Mouse (Mus musculus) liver, embryonic 14.5 days (tissue): Measurements from ENCODE around the gene Col2a1. TPM values are rescaled to one million over a fixed set of nuclear protein-coding genes. Genes with fewer than 3 reads are reported as not detected.

Experiments used
- ATAC-seq: fragments of 200-750 bp; cut with Nextera tagmentation; 2 replicates; pipeline ENCODE4 v1.8.0; 2017; ENCODE audit warnings: moderate number of reproducible peaks, mild to moderate bottlenecking, moderate library complexity; ENCODE audit not compliant: insufficient read depth
- DNase-seq, 3 experiments: peaks; one replicate each; pipeline ENCODE4 v3.0.0-alpha.2; 2012 to 2013; ENCODE audit warnings: low read depth in 3 of 3, low spot score in 3 of 3
- H3K27ac ChIP-seq: fragments of 300-500 bp; sonication (generic); 2 replicates; pipeline ENCODE4 v1.5.1; 2014; ENCODE audit warnings: moderate library complexity, mild to moderate bottlenecking, control low read depth, inconsistent platforms
- H3K27me3 ChIP-seq: fragments of 300-500 bp; sonication (generic); 2 replicates; pipeline ENCODE4 v1.6.1; 2014; ENCODE audit warnings: mild to moderate bottlenecking, low read length, moderate library complexity; ENCODE audit not compliant: control insufficient read depth, insufficient read depth
- H3K36me3 ChIP-seq: fragments of 300-500 bp; sonication (generic); replicated peaks from 2 replicates; pipeline ENCODE4 v1.6.1; 2014; ENCODE audit warnings: low read depth; ENCODE audit not compliant: control insufficient read depth, insufficient read depth
- H3K4me1 ChIP-seq, 2 experiments: fragments of 200-500 bp in 1 of 2; fragments of 300-500 bp in 1 of 2; sonication (generic) in 1 of 2; replicated peaks; 2 replicates each; pipeline ENCODE4 v1.6.1; 2012 to 2014; ENCODE audit warnings: antibody characterized with exemption in 1 of 2, inconsistent platforms in 1 of 2, low read length in 1 of 2; ENCODE audit not compliant: control insufficient read depth in 2 of 2, insufficient read depth in 2 of 2
- H3K4me2 ChIP-seq: fragments of 300-500 bp; sonication (generic); 2 replicates; pipeline ENCODE4 v1.6.1; 2014; ENCODE audit warnings: low read depth, mild to moderate bottlenecking, control low read depth, moderate library complexity
- H3K4me3 ChIP-seq, 2 experiments: fragments of 200-500 bp in 1 of 2; fragments of 300-500 bp in 1 of 2; sonication (generic) in 1 of 2; 2 replicates each; pipeline ENCODE4 v1.5.1; 2012 to 2014; ENCODE audit warnings: low read depth in 2 of 2, low read length in 2 of 2, mild to moderate bottlenecking in 2 of 2, control low read depth in 1 of 2, inconsistent platforms in 1 of 2, moderate library complexity in 1 of 2; ENCODE audit not compliant: insufficient read depth in 1 of 2
- H3K9ac ChIP-seq: fragments of 300-500 bp; sonication (generic); replicated peaks from 2 replicates; pipeline ENCODE4 v1.6.1; 2014; ENCODE audit warnings: mild to moderate bottlenecking, control low read depth, moderate library complexity
- H3K9me3 ChIP-seq: fragments of 300-500 bp; sonication (generic); 2 replicates; pipeline ENCODE4 v1.6.1; 2016; ENCODE audit warnings: low read length, mixed read lengths; ENCODE audit not compliant: control insufficient read depth
- CTCF ChIP-seq: IDR thresholded peaks from 2 replicates; pipeline ENCODE4 v1.5.1; 2016; ENCODE audit warnings: antibody characterized with exemption, low read depth, control low read depth
- EP300 ChIP-seq: IDR thresholded peaks from 2 replicates; pipeline ENCODE4 v1.6.1; 2016; ENCODE audit warnings: antibody characterized with exemption, low read depth
- whole genome bisulfite sequencing: fragments of 180-500 bp; shearing (Covaris S2); extraction: QIAGEN DNeasy Blood & Tissue Kit; methylation state at CpG from one replicate; pipeline ENCODE4 v1.1.7; 2014; ENCODE audit not compliant: insufficient replicate concordance; 5-methylcytosine and 5-hydroxymethylcytosine counted together
- polyA plus RNA-seq, 2 experiments: library from polyadenylated mRNA; depleted of rRNA in 1 of 2; stranded (reverse) in 1 of 2; unstranded in 1 of 2; fragments of >200 nt; fragmentation: Nextera tagmentation in 1 of 2; extraction: Ambion mirVana in 1 of 2; gene quantifications; 2 replicates each; pipeline versions ENCODE4 v1.2.1 to v1.2.3; 2012 to 2014

The Col2a1 gene
- polyA plus RNA-seq (2012; rRNA removed) (0.23 and 0.56 TPM in 2 replicates), polyA plus RNA-seq (2014; fragmentation: Nextera tagmentation; extraction: Ambion mirVana) (0.04 and 0.13 TPM in 2 replicates)

DNA sequence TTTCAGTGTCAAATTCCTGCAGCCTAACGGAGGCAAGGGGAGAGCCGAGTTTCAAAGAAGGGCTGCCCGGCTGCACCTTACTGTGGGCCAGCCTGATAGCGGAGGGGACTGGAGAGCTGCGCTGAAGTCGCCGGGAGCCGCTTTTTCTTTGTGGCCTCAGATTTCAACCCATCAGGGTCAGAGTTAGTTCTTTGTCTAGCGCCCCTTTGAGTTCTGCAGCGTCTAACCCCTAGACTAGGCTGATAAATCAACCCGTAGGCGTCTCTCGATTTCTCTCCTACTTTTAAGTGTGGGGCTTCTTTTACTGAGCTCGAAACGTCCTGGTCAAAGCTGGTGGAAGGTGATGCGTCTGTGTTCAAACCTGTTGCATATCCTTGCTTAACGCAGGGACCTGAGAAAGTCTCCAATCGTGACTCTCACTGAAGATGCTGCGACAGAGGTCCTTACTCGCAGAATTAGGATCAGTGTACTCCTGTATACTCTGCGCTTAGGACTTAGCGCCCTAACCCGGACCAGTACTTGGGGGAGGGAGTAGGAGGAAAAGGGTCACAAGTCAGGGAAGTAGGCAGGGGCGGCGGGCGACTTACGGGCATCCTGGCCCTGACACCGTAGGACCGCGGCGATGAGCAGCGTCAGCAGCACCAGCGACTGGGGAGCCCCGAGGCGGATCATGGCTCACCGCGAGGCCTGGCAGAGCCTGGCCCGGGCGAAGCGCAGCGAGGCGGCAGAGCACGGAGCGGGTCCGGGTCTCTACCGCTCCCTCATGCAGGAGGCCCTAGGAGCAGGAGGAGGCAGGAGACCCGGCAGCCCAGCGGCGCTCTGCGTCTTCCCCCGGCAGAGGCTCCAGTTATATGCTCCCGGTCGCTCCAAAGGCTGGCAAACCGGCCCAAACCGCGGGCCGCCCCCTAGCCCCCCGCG, at the start of gene Col2a1:
TSS of gene Col2a1 (minus strand) at position 874 of the 918 bp plus-strand sequence.
- DNase-seq (no peak), ATAC-seq (no peak)
- Histone ChIP-seq H3K9ac (no peak within 1 kb of the TSS), H3K4me2 (no peak within 1 kb of the TSS), H3K9me3 (no peaks in the 10 kb centered on the region), H3K27me3 (peaks cover 80% of the 10 kb centered on the region), H3K27ac (no peak within 1 kb of the TSS), H3K36me3 (no peaks in the 10 kb centered on the region), H3K4me3 (no peak within 1 kb of the TSS), H3K4me1 (no peaks in the 10 kb centered on the region)
- TF ChIP-seq EP300 = no peak
- TF ChIP-seq CTCF = no peak
- WGBS = 2% methylated on average over 58 of the region's 59 CpGs

DNA sequence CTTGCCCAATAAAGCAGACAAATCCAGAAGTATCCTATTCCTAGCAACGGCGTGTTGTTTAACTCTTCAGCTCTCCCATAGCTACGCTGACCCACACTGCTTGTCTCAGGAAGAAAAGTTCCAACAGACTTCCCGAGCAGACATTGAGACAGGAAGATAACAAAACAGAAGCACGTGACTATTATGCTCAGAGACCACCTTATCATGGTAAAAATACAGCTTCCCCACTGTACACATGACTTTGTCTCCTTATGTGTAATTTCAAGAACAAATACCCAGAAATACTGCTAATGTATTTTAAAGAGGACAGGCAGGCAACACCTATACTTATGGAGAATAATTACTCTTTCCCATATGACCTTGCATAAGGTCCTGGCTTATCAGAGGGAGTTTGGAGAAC, 47.2 kb upstream of the Col2a1 start:
- H3K4me2 ChIP-seq = no peak overlapping the region
- no peak overlapping the region for H3K4me3 ChIP-seq
- no peaks in the 10 kb centered on the region for H3K9me3 ChIP-seq
- DNase-seq = no peak
- no peak for TF ChIP-seq EP300
- TF ChIP-seq CTCF = no peak
- H3K36me3 ChIP-seq = peaks cover 43% of the 10 kb centered on the region
- ATAC-seq = no peak
- H3K9ac ChIP-seq = no peak overlapping the region
- H3K27ac ChIP-seq = no peak overlapping the region
- H3K4me1 ChIP-seq = no peaks in the 10 kb centered on the region
- no peaks in the 10 kb centered on the region for H3K27me3 ChIP-seq
- WGBS = 66% methylated on average over 5 of the region's 5 CpGs

DNA sequence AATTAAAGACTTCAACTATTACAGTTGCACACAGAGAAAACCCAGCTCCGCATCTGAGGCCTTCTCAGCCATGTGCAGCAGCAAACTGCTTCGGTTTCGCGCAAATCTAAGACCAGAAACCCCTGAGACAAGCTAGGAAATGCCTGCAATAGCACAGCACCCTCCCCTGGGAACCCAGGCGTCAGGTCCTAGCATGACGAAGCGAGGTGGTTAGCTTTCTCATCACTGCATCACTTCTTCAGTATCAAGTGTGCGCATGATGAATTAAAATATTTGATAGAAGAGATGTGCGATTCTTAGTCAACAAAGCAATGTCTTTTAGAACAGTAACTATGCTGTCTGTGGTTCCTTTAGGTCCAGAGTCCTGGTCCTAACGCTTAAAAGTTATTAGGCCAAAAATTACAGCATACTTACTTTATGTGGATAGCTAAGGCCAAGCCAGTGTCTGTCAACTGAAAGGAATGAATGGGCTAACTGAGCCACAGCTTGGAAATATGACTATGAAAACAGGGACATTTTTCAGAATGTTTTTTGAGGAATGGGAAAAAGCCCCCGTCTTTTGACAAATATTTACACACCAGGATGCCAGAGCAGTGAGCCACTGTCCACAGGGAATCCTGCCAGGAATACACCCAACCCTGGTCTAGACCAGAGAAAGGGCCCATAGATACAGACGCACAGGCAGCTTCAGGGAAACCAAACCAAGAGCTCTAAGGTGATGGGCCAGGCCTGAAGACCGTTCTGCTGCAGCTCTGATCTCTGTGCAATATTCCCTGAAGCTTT, 44.6 kb upstream of the Col2a1 start:
- peaks cover 56% of the 10 kb centered on the region for H3K36me3 ChIP-seq
- no peak overlapping the region for H3K4me3 ChIP-seq
- H3K4me1 ChIP-seq = no peaks in the 10 kb centered on the region
- 81% methylated on average over 13 of the region's 13 CpGs for WGBS
- H3K9me3 ChIP-seq = no peaks in the 10 kb centered on the region
- no peak overlapping the region for H3K9ac ChIP-seq
- DNase-seq (no peak), ATAC-seq (no peak)
- H3K27me3 ChIP-seq = no peaks in the 10 kb centered on the region
- no peak overlapping the region for H3K27ac ChIP-seq
- H3K4me2 ChIP-seq = no peak overlapping the region
- TF ChIP-seq EP300 (no peak), CTCF (no peak)

DNA sequence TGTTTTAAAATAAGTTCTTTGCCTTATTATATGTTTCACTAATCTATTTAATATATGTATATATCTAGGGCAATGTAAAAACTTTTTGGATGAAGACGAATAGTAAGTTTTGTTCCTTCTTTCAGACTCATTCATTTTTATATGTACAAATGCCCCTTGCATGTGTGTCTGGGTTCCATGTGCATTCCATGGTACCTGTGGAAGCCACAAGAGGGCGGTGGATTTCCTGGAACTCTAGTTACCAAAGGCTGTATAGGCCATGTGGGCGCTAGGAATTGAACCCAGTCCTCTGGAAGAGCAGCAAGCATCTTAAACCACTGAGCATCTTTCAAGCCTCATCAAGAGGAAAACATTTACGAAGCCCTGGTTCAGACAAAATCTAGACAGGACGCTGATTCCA, 39.9 kb upstream of the Col2a1 start:
- H3K4me1 ChIP-seq = no peaks in the 10 kb centered on the region
- DNase-seq = no peak
- no peak overlapping the region for H3K9ac ChIP-seq
- no peak overlapping the region for H3K4me2 ChIP-seq
- no peak for TF ChIP-seq EP300
- 0 out of 2 replicates have a peak, but pooled peaks have one; percentile 8 for TF ChIP-seq CTCF
- H3K4me3 ChIP-seq = no peak overlapping the region
- no peak for ATAC-seq
- peaks cover 86% of the 10 kb centered on the region for H3K36me3 ChIP-seq
- H3K9me3 ChIP-seq = no peaks in the 10 kb centered on the region
- no peak overlapping the region for H3K27ac ChIP-seq
- 77% methylated on average over 5 of the region's 5 CpGs for WGBS
- H3K27me3 ChIP-seq = no peaks in the 10 kb centered on the region

DNA sequence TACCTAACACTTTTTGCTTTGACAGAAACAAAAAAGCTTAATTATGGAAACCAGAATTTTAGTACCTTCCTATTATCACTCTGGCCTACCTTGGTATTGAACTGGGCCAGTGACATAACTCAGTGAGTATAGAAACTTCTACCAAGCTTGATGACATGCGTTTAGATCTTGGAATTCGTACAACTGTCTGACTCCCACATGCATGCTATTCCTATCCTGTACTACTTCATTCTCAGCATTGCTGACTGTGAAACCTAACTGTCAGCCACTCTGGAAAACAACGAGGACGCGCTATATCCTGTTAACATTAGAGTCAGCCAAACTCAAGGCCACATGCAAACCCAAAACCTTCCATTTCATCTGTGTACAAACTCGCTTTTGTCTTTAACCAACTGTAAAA, 39.5 kb upstream of the Col2a1 start:
- 82% methylated on average over 6 of the region's 6 CpGs for WGBS
- H3K4me3 ChIP-seq = no peak overlapping the region
- no peaks in the 10 kb centered on the region for H3K4me1 ChIP-seq
- DNase-seq = no peak
- ATAC-seq = no peak
- H3K9me3 ChIP-seq = no peaks in the 10 kb centered on the region
- H3K27ac ChIP-seq = no peak overlapping the region
- no peak overlapping the region for H3K4me2 ChIP-seq
- no peaks in the 10 kb centered on the region for H3K27me3 ChIP-seq
- H3K36me3 ChIP-seq = peaks cover 82% of the 10 kb centered on the region
- no peak overlapping the region for H3K9ac ChIP-seq
- TF ChIP-seq CTCF = no peak
- TF ChIP-seq EP300 = no peak
